9 mouse cellular contexts compared by ENCODE assay signal in genomic region chr13:30259912-30260560, GRCm38 (mm10).
DNase-seq lines count a peak whose midpoint lies in the region; ATAC-seq and TF ChIP-seq lines count a peak whose summit lies in the region.
"Had no signal": no experiment of that assay in that cellular context is flagged by ENCODE, and none has a peak within 500 bp of the region (broad histone marks: within the 10 kb centered on the region; RNA-seq: fewer than 3 reads in every experiment).

No protein-coding gene starts in this region.

- no peaks in the 10 kb centered on the region; the same call in 1 of the 2 replicates for H3K4me1 ChIP-seq in kidney, embryonic 14.5 days (ENCODE audit: control insufficient read depth, insufficient read depth, low read length)
- H3K4me1 ChIP-seq in limb, embryonic 14.5 days (ENCODE audit: control insufficient read depth, insufficient read depth, low read length) = no peaks in the 10 kb centered on the region
- H3K4me1 ChIP-seq in stomach, postnatal 0 days (replicated peaks; ENCODE audit: control insufficient read depth, insufficient read depth) = no peaks in the 10 kb centered on the region

- 12% methylated on average over 8 of the region's 8 CpGs for WGBS in kidney, embryonic 14.5 days
- 13% methylated on average over 8 of the region's 8 CpGs for WGBS in limb, embryonic 14.5 days
- 12% methylated on average over 8 of the region's 8 CpGs for WGBS in stomach, postnatal 0 days

- no peak for TF ChIP-seq POLR2A in limb, embryonic 14.5 days (IDR thresholded peaks at IDR 0.05; ENCODE audit: borderline replicate concordance, extremely low read depth, insufficient read depth, insufficient read length)

- H3K9me3 ChIP-seq in kidney, embryonic 14.5 days (ENCODE audit: control insufficient read depth, low read length) = no peaks in the 10 kb centered on the region
- no peaks in the 10 kb centered on the region for H3K9me3 ChIP-seq in limb, embryonic 14.5 days (ENCODE audit: control insufficient read depth, low read length)
- no peaks in the 10 kb centered on the region for H3K9me3 ChIP-seq in stomach, postnatal 0 days (ENCODE audit: control insufficient read depth, low read length)

- no peak for TF ChIP-seq EP300 in stomach, postnatal 0 days (optimal IDR thresholded peaks at IDR 0.05)

- TF ChIP-seq CTCF in stomach, postnatal 0 days (IDR thresholded peaks at IDR 0.05; ENCODE audit: low read depth) = peak; percentile 94

- H3K27ac ChIP-seq in kidney, embryonic 14.5 days (ENCODE audit: low read depth, low read length) = no peak overlapping the region
- no peak overlapping the region for H3K27ac ChIP-seq in limb, embryonic 14.5 days (replicated peaks; ENCODE audit: low read depth, low read length)
- H3K27ac ChIP-seq in stomach, postnatal 0 days (replicated peaks) = no peak overlapping the region

- no peak overlapping the region for H3K4me2 ChIP-seq in kidney, embryonic 14.5 days (replicated peaks; ENCODE audit: low read depth, low read length)
- H3K4me2 ChIP-seq in limb, embryonic 14.5 days (replicated peaks; ENCODE audit: low read depth, low read length, severe bottlenecking) = no peak overlapping the region
- H3K4me2 ChIP-seq in stomach, postnatal 0 days (replicated peaks; ENCODE audit: low read depth) = no peak overlapping the region

- no peaks in the 10 kb centered on the region for H3K27me3 ChIP-seq in kidney, embryonic 14.5 days (ENCODE audit: control insufficient read depth, insufficient read depth, low read length)
- H3K27me3 ChIP-seq in limb, embryonic 14.5 days (ENCODE audit: control insufficient read depth, insufficient read depth, low read length) = no peaks in the 10 kb centered on the region
- no peaks in the 10 kb centered on the region for H3K27me3 ChIP-seq in stomach, postnatal 0 days (ENCODE audit: control insufficient read depth, insufficient read depth, low read length)

- no peak overlapping the region for H3K4me3 ChIP-seq in kidney, embryonic 14.5 days (ENCODE audit: low read length)
- no peak overlapping the region for H3K4me3 ChIP-seq in limb, embryonic 14.5 days (replicated peaks; ENCODE audit: low read length)
- no peak overlapping the region for H3K4me3 ChIP-seq in stomach, postnatal 0 days (ENCODE audit: low read depth, low read length)
- H3K4me3 ChIP-seq: erythroblast, embryonic 14.5 days had no signal

- peak; percentile 83 for DNase-seq in CD4-positive helper T cell, adult 2 months (ENCODE audit: low read depth, low spot score)
- DNase-seq in adrenal gland, postnatal 14 days = peak; percentile 84
- peak; percentile 69 for DNase-seq in embryo, embryonic 9.5 days (ENCODE audit: extremely low spot score)
- DNase-seq in limb, embryonic 14.5 days (ENCODE audit: low spot score) = peak; percentile 90
- peak; percentile 75 for DNase-seq in neural tube, embryonic 10.5 days (ENCODE audit: extremely low spot score, low spot score)
- DNase-seq in stomach, postnatal 0 days (ENCODE audit: low spot score) = peak; percentile 80

- no peaks in the 10 kb centered on the region for H3K36me3 ChIP-seq in kidney, embryonic 14.5 days (ENCODE audit: control insufficient read depth, insufficient read depth, low read length)
- H3K36me3 ChIP-seq in limb, embryonic 14.5 days (ENCODE audit: control insufficient read depth, insufficient read depth, low read length) = no peaks in the 10 kb centered on the region
- no peaks in the 10 kb centered on the region for H3K36me3 ChIP-seq in stomach, postnatal 0 days (ENCODE audit: control insufficient read depth, insufficient read depth, low read length)

- H3K9ac ChIP-seq in kidney, embryonic 14.5 days (ENCODE audit: low read depth, low read length) = no peak overlapping the region
- no peak overlapping the region for H3K9ac ChIP-seq in limb, embryonic 14.5 days (ENCODE audit: low read depth, low read length, severe bottlenecking)
- H3K9ac ChIP-seq in stomach, postnatal 0 days (ENCODE audit: low read length) = no peak overlapping the region

- ATAC-seq in granulocyte monocyte progenitor cell, adult 5-6 weeks (replicated peaks; ENCODE audit: poor library complexity, severe bottlenecking) = peak; percentile 78
- ATAC-seq in kidney, embryonic 14.5 days (ENCODE audit: low FRiP score, low TSS enrichment) = peak; percentile 51; the same call in 1 of the 2 replicates
- peak; percentile 41; the same call in 1 of the 2 replicates for ATAC-seq in limb, embryonic 14.5 days (ENCODE audit: low FRiP score, low read depth)
- ATAC-seq in stomach, postnatal 0 days (ENCODE audit: low FRiP score, low TSS enrichment) = peak; percentile 71
